Mouse (Mus musculus): ENCODE data around the gene Slc6a20a. TPM values are rescaled to one million over a fixed set of nuclear protein-coding genes. Genes with fewer than 3 reads are reported as not detected.

Gene Slc6a20a
- polyA plus RNA-seq, 1 experiment: not detected

GRCm38 (mm10) chr9:123709226-123709625 lies 30.5 kb upstream of the Slc6a20a start:
- H3K27me3 ChIP-seq (ENCODE audit: control insufficient read depth, insufficient read depth, insufficient read length): no peaks in the 10 kb centered on the region
- H3K4me3 ChIP-seq (ENCODE audit: insufficient read depth, poor library complexity, severe bottlenecking): no peak overlapping the region
- H3K79me3 ChIP-seq (ENCODE audit: low read depth): no peaks in the 10 kb centered on the region
- no peak for TF ChIP-seq MYOG (IDR thresholded peaks at IDR 0.05; ENCODE audit: control insufficient read depth, extremely low read depth, insufficient read length)
- no peak for TF ChIP-seq CEBPB (IDR thresholded peaks at IDR 0.05; ENCODE audit: low read depth)
- TF ChIP-seq USF1 (IDR thresholded peaks at IDR 0.05; ENCODE audit: low read depth): no peak
- no peak for TF ChIP-seq FOSL1 (IDR thresholded peaks at IDR 0.05; ENCODE audit: insufficient read depth, low read length, poor library complexity, severe bottlenecking)
- TF ChIP-seq MYOD1 (IDR thresholded peaks at IDR 0.05; ENCODE audit: control insufficient read depth, insufficient read length, low read depth): no peak
- no peak for TF ChIP-seq CTCF (IDR thresholded peaks at IDR 0.05; ENCODE audit: control insufficient read depth, insufficient read depth, insufficient read length)
- no peak for TF ChIP-seq MAX (IDR thresholded peaks at IDR 0.05)
- peaks cover 19% of the 10 kb centered on the region for H3K36me3 ChIP-seq (ENCODE audit: control insufficient read depth, insufficient read depth)
- no peak overlapping the region for H3ac ChIP-seq (ENCODE audit: control insufficient read depth, insufficient read length, low read depth)
- no peaks in the 10 kb centered on the region for H3K79me2 ChIP-seq (ENCODE audit: control insufficient read depth, insufficient read depth)

- Histone ChIP-seq H3K79me3 (ENCODE audit: low read depth) (no peaks in the 10 kb centered on the region), H3K36me3 (ENCODE audit: control insufficient read depth, insufficient read depth) (peaks cover 4% of the 10 kb centered on the region), H3K79me2 (ENCODE audit: control insufficient read depth, insufficient read depth) (no peaks in the 10 kb centered on the region), H3ac (ENCODE audit: control insufficient read depth, insufficient read length, low read depth) (no peak overlapping the region), H3K4me3 (ENCODE audit: insufficient read depth, poor library complexity, severe bottlenecking) (no peak overlapping the region), H3K27me3 (ENCODE audit: control insufficient read depth, insufficient read depth, insufficient read length) (no peaks in the 10 kb centered on the region)
- TF ChIP-seq CEBPB (IDR thresholded peaks at IDR 0.05; ENCODE audit: low read depth) (no peak), USF1 (IDR thresholded peaks at IDR 0.05; ENCODE audit: low read depth) (no peak), MYOD1 (IDR thresholded peaks at IDR 0.05; ENCODE audit: control insufficient read depth, insufficient read length, low read depth) (no peak), MAX (IDR thresholded peaks at IDR 0.05) (no peak), FOSL1 (IDR thresholded peaks at IDR 0.05; ENCODE audit: insufficient read depth, low read length, poor library complexity, severe bottlenecking) (no peak), CTCF (IDR thresholded peaks at IDR 0.05; ENCODE audit: control insufficient read depth, insufficient read depth, insufficient read length) (no peak), MYOG (IDR thresholded peaks at IDR 0.05; ENCODE audit: control insufficient read depth, extremely low read depth, insufficient read length) (no peak)
These were observed 23.1 kb upstream of the Slc6a20a start for GRCm38 (mm10) chr9:123701822-123702221.

GRCm38 (mm10) chr9:123695634-123696302 lies 17.1 kb upstream of the Slc6a20a start:
- Histone ChIP-seq H3K79me2 (ENCODE audit: control insufficient read depth, insufficient read depth) (no peaks in the 10 kb centered on the region), H3K36me3 (ENCODE audit: control insufficient read depth, insufficient read depth) (no peaks in the 10 kb centered on the region), H3ac (ENCODE audit: control insufficient read depth, insufficient read length, low read depth) (no peak overlapping the region), H3K79me3 (ENCODE audit: low read depth) (no peaks in the 10 kb centered on the region), H3K4me3 (ENCODE audit: insufficient read depth, poor library complexity, severe bottlenecking) (no peak overlapping the region), H3K27me3 (ENCODE audit: control insufficient read depth, insufficient read depth, insufficient read length) (no peaks in the 10 kb centered on the region)
- TF ChIP-seq FOSL1 (IDR thresholded peaks at IDR 0.05; ENCODE audit: insufficient read depth, low read length, poor library complexity, severe bottlenecking) (no peak), CEBPB (IDR thresholded peaks at IDR 0.05; ENCODE audit: low read depth) (no peak), CTCF (IDR thresholded peaks at IDR 0.05; ENCODE audit: control insufficient read depth, insufficient read depth, insufficient read length) (no peak), MYOG (IDR thresholded peaks at IDR 0.05; ENCODE audit: control insufficient read depth, extremely low read depth, insufficient read length) (no peak), MAX (IDR thresholded peaks at IDR 0.05) (no peak), MYOD1 (IDR thresholded peaks at IDR 0.05; ENCODE audit: control insufficient read depth, insufficient read length, low read depth) (no peak), USF1 (IDR thresholded peaks at IDR 0.05; ENCODE audit: low read depth) (no peak)

GRCm38 (mm10) chr9:123688227-123688626 lies 9.5 kb upstream of the Slc6a20a start:
- no peaks in the 10 kb centered on the region for H3K36me3 ChIP-seq (ENCODE audit: control insufficient read depth, insufficient read depth)
- no peak overlapping the region for H3ac ChIP-seq (ENCODE audit: control insufficient read depth, insufficient read length, low read depth)
- no peak for TF ChIP-seq FOSL1 (IDR thresholded peaks at IDR 0.05; ENCODE audit: insufficient read depth, low read length, poor library complexity, severe bottlenecking)
- no peak for TF ChIP-seq CTCF (IDR thresholded peaks at IDR 0.05; ENCODE audit: control insufficient read depth, insufficient read depth, insufficient read length)
- no peak for TF ChIP-seq MAX (IDR thresholded peaks at IDR 0.05)
- no peak for TF ChIP-seq MYOD1 (IDR thresholded peaks at IDR 0.05; ENCODE audit: control insufficient read depth, insufficient read length, low read depth)
- TF ChIP-seq CEBPB (IDR thresholded peaks at IDR 0.05; ENCODE audit: low read depth): no peak
- TF ChIP-seq MYOG (IDR thresholded peaks at IDR 0.05; ENCODE audit: control insufficient read depth, extremely low read depth, insufficient read length): no peak
- no peak for TF ChIP-seq USF1 (IDR thresholded peaks at IDR 0.05; ENCODE audit: low read depth)
- no peaks in the 10 kb centered on the region for H3K79me3 ChIP-seq (ENCODE audit: low read depth)
- H3K79me2 ChIP-seq (ENCODE audit: control insufficient read depth, insufficient read depth): no peaks in the 10 kb centered on the region
- H3K4me3 ChIP-seq (ENCODE audit: insufficient read depth, poor library complexity, severe bottlenecking): no peak overlapping the region
- peaks cover 3% of the 10 kb centered on the region for H3K27me3 ChIP-seq (ENCODE audit: control insufficient read depth, insufficient read depth, insufficient read length)

- no peaks in the 10 kb centered on the region for H3K79me3 ChIP-seq (ENCODE audit: low read depth)
- no peak for TF ChIP-seq CTCF (IDR thresholded peaks at IDR 0.05; ENCODE audit: control insufficient read depth, insufficient read depth, insufficient read length)
- no peak for TF ChIP-seq USF1 (IDR thresholded peaks at IDR 0.05; ENCODE audit: low read depth)
- TF ChIP-seq CEBPB (IDR thresholded peaks at IDR 0.05; ENCODE audit: low read depth): no peak
- TF ChIP-seq MYOD1 (IDR thresholded peaks at IDR 0.05; ENCODE audit: control insufficient read depth, insufficient read length, low read depth): no peak
- TF ChIP-seq MYOG (IDR thresholded peaks at IDR 0.05; ENCODE audit: control insufficient read depth, extremely low read depth, insufficient read length): no peak
- no peak for TF ChIP-seq MAX (IDR thresholded peaks at IDR 0.05)
- TF ChIP-seq FOSL1 (IDR thresholded peaks at IDR 0.05; ENCODE audit: insufficient read depth, low read length, poor library complexity, severe bottlenecking): no peak
- H3ac ChIP-seq (ENCODE audit: control insufficient read depth, insufficient read length, low read depth): no peak overlapping the region
- no peak overlapping the region for H3K4me3 ChIP-seq (ENCODE audit: insufficient read depth, poor library complexity, severe bottlenecking)
- no peaks in the 10 kb centered on the region for H3K36me3 ChIP-seq (ENCODE audit: control insufficient read depth, insufficient read depth)
- H3K79me2 ChIP-seq (ENCODE audit: control insufficient read depth, insufficient read depth): no peaks in the 10 kb centered on the region
- peaks cover 8% of the 10 kb centered on the region for H3K27me3 ChIP-seq (ENCODE audit: control insufficient read depth, insufficient read depth, insufficient read length)
These were observed 7.5 kb upstream of the Slc6a20a start for GRCm38 (mm10) chr9:123686206-123686605.

Measured in C2C12 (cell line).